Mouse (Mus musculus): Measurements from ENCODE around the gene Tbl1x. TPM values are rescaled to one million over a fixed set of nuclear protein-coding genes. Genes with fewer than 3 reads are reported as not detected.
A peak's percentile ranks its signal among the peaks of the same experiment; 100 is the strongest.

Tbl1x gene
- polyA plus RNA-seq, 1 experiment from 2014 or later = 82.8 TPM

- peak overlapping the region; percentile 30; the same call in 1 of the 2 replicates for H3K27ac ChIP-seq (ENCODE audit: low read depth)
- no peak overlapping the region for H3K4me3 ChIP-seq (ENCODE audit: low read depth, low read length)
- no peaks in the 10 kb centered on the region for H3K36me3 ChIP-seq (ENCODE audit: insufficient read depth)
- H3K9me3 ChIP-seq (ENCODE audit: low read depth, low read length) = no peaks in the 10 kb centered on the region
- no peak overlapping the region for H3K9ac ChIP-seq
- DNase-seq (no peak), ATAC-seq (ENCODE audit: insufficient read depth) (no peak)
- H3K4me2 ChIP-seq = no peak overlapping the region
- no peak for TF ChIP-seq CTCF (IDR thresholded peaks at IDR 0.05; ENCODE audit: low read depth)
- H3K27me3 ChIP-seq (ENCODE audit: insufficient read depth, low read length) = no peaks in the 10 kb centered on the region
- 73% methylated on average over 6 of the region's 6 CpGs for WGBS
- no peaks in the 10 kb centered on the region for H3K4me1 ChIP-seq (ENCODE audit: insufficient read depth)
Observed at GRCm38 (mm10) chrX:77617368-77618144, 106.7 kb downstream of the Tbl1x start.

- Histone ChIP-seq H3K27me3 (ENCODE audit: insufficient read depth, low read length) (no peaks in the 10 kb centered on the region), H3K36me3 (ENCODE audit: insufficient read depth) (no peaks in the 10 kb centered on the region), H3K4me1 (ENCODE audit: insufficient read depth) (no peaks in the 10 kb centered on the region), H3K27ac (ENCODE audit: low read depth) (no peak overlapping the region), H3K9ac (no peak overlapping the region), H3K9me3 (ENCODE audit: low read depth, low read length) (no peaks in the 10 kb centered on the region), H3K4me3 (ENCODE audit: low read depth, low read length) (no peak overlapping the region), H3K4me2 (no peak overlapping the region)
- WGBS = 72% methylated on average over 2 of the region's 2 CpGs
- ATAC-seq (ENCODE audit: insufficient read depth) (no peak), DNase-seq (no peak)
- TF ChIP-seq CTCF (IDR thresholded peaks at IDR 0.05; ENCODE audit: low read depth) = no peak
Observed at GRCm38 (mm10) chrX:77630439-77630838, 119.6 kb downstream of the Tbl1x start.

GRCm38 (mm10) chrX:77636499-77636898 is 125.7 kb downstream of the Tbl1x start:
- Histone ChIP-seq H3K9me3 (ENCODE audit: low read depth, low read length) (no peaks in the 10 kb centered on the region), H3K27ac (ENCODE audit: low read depth) (no peak overlapping the region), H3K27me3 (ENCODE audit: insufficient read depth, low read length) (no peaks in the 10 kb centered on the region), H3K4me2 (no peak overlapping the region), H3K9ac (no peak overlapping the region), H3K4me3 (ENCODE audit: low read depth, low read length) (no peak overlapping the region), H3K36me3 (ENCODE audit: insufficient read depth) (no peaks in the 10 kb centered on the region), H3K4me1 (ENCODE audit: insufficient read depth) (no peaks in the 10 kb centered on the region)
- TF ChIP-seq CTCF (IDR thresholded peaks at IDR 0.05; ENCODE audit: low read depth) = no peak
- ATAC-seq (ENCODE audit: insufficient read depth) (no peak), DNase-seq (no peak)
- WGBS = 56% methylated on average over 3 of the region's 3 CpGs

GRCm38 (mm10) chrX:77638076-77638475 is 127.3 kb downstream of the Tbl1x start:
- WGBS = 13% methylated on average over 3 of the region's 3 CpGs
- DNase-seq (peak; percentile 78), ATAC-seq (ENCODE audit: insufficient read depth) (no peak)

GRCm38 (mm10) chrX:77640301-77640700 is 129.5 kb downstream of the Tbl1x start:
- TF ChIP-seq CTCF (IDR thresholded peaks at IDR 0.05; ENCODE audit: low read depth) = no peak
- WGBS = 73% methylated on average over 4 of the region's 4 CpGs
- Histone ChIP-seq H3K27ac (ENCODE audit: low read depth) (no peak overlapping the region), H3K4me3 (ENCODE audit: low read depth, low read length) (no peak overlapping the region), H3K36me3 (ENCODE audit: insufficient read depth) (peaks cover 10% of the 10 kb centered on the region; the same call in 1 of the 2 replicates), H3K9me3 (ENCODE audit: low read depth, low read length) (no peaks in the 10 kb centered on the region), H3K9ac (no peak overlapping the region), H3K27me3 (ENCODE audit: insufficient read depth, low read length) (no peaks in the 10 kb centered on the region), H3K4me1 (ENCODE audit: insufficient read depth) (no peaks in the 10 kb centered on the region), H3K4me2 (no peak overlapping the region)
- DNase-seq (no peak), ATAC-seq (ENCODE audit: insufficient read depth) (no peak)

More at GRCm38 (mm10) chrX:77638076-77638475, 127.3 kb downstream of the Tbl1x start:
- H3K27ac ChIP-seq (ENCODE audit: low read depth) = no peak overlapping the region
- H3K36me3 ChIP-seq (ENCODE audit: insufficient read depth) = 0 out of 2 replicates have a peak, but pooled peaks cover 4% of the 10 kb centered on the region
- no peaks in the 10 kb centered on the region for H3K9me3 ChIP-seq (ENCODE audit: low read depth, low read length)
- peak; percentile 66 for TF ChIP-seq CTCF (IDR thresholded peaks at IDR 0.05; ENCODE audit: low read depth)
- no peaks in the 10 kb centered on the region for H3K4me1 ChIP-seq (ENCODE audit: insufficient read depth)
- H3K27me3 ChIP-seq (ENCODE audit: insufficient read depth, low read length) = no peaks in the 10 kb centered on the region
- no peak overlapping the region for H3K4me2 ChIP-seq
- H3K4me3 ChIP-seq (ENCODE audit: low read depth, low read length) = no peak overlapping the region
- no peak overlapping the region for H3K9ac ChIP-seq

- no peak overlapping the region for H3K9ac ChIP-seq
- no peak overlapping the region for H3K27ac ChIP-seq (ENCODE audit: low read depth)
- ATAC-seq (ENCODE audit: insufficient read depth) (no peak), DNase-seq (no peak)
- peaks cover 41% of the 10 kb centered on the region; the same call in 1 of the 2 replicates for H3K36me3 ChIP-seq (ENCODE audit: insufficient read depth)
- H3K27me3 ChIP-seq (ENCODE audit: insufficient read depth, low read length) = no peaks in the 10 kb centered on the region
- H3K4me3 ChIP-seq (ENCODE audit: low read depth, low read length) = no peak overlapping the region
- no peak for TF ChIP-seq CTCF (IDR thresholded peaks at IDR 0.05; ENCODE audit: low read depth)
- no peaks in the 10 kb centered on the region for H3K4me1 ChIP-seq (ENCODE audit: insufficient read depth)
- no peak overlapping the region for H3K4me2 ChIP-seq
- 94% methylated on average over 7 of the region's 7 CpGs for WGBS
- H3K9me3 ChIP-seq (ENCODE audit: low read depth, low read length) = no peaks in the 10 kb centered on the region
Observed at GRCm38 (mm10) chrX:77646164-77646563, 135.4 kb downstream of the Tbl1x start.

GRCm38 (mm10) chrX:77650246-77650645 is 139.4 kb downstream of the Tbl1x start:
- Histone ChIP-seq H3K9ac (no peak overlapping the region), H3K4me1 (ENCODE audit: insufficient read depth) (no peaks in the 10 kb centered on the region), H3K9me3 (ENCODE audit: low read depth, low read length) (no peaks in the 10 kb centered on the region), H3K27ac (ENCODE audit: low read depth) (no peak overlapping the region), H3K36me3 (ENCODE audit: insufficient read depth) (peaks cover 46% of the 10 kb centered on the region; the same call in 1 of the 2 replicates), H3K27me3 (ENCODE audit: insufficient read depth, low read length) (no peaks in the 10 kb centered on the region), H3K4me3 (ENCODE audit: low read depth, low read length) (no peak overlapping the region), H3K4me2 (no peak overlapping the region)
- WGBS = 94% methylated on average over 2 of the region's 2 CpGs
- TF ChIP-seq CTCF (IDR thresholded peaks at IDR 0.05; ENCODE audit: low read depth) = no peak
- no peak for ATAC-seq (ENCODE audit: insufficient read depth)
- no peak for DNase-seq
